Mouse (Mus musculus): Measurements from ENCODE around the gene Dio2. TPM values are rescaled to one million over a fixed set of nuclear protein-coding genes. Genes with fewer than 3 reads are reported as not detected.

Gene Dio2
- 0.05 and 0.10 TPM in 2 replicates for polyA plus RNA-seq (2015; fragmentation: Nextera tagmentation; extraction: Ambion mirVana)

- 13% methylated on average over 10 of the region's 10 CpGs for WGBS
- no peaks in the 10 kb centered on the region for H3K4me1 ChIP-seq (replicated peaks)
- 0 out of 2 replicates have a peak within 1 kb of the TSS, but pooled peaks have one; percentile 9 for H3K9ac ChIP-seq
- no peak within 1 kb of the TSS for H3K27ac ChIP-seq
- H3K36me3 ChIP-seq = no peaks in the 10 kb centered on the region
- no peaks in the 10 kb centered on the region for H3K9me3 ChIP-seq
- 0 out of 2 replicates have a peak, but pooled peaks cover 2% of the 10 kb centered on the region for H3K27me3 ChIP-seq (replicated peaks)
- H3K4me3 ChIP-seq (replicated peaks) = peak within 1 kb of the TSS; percentile 19
- ATAC-seq = 0 out of 2 replicates have a peak, but pooled peaks have one; percentile 55
- H3K4me2 ChIP-seq (replicated peaks) = peak within 1 kb of the TSS; percentile 53
Observed at GRCm38 (mm10) chr12:90738388-90739223, at the start of gene Dio2. Gene Dio2, minus strand, starts transcription at chr12:90738438.

- ATAC-seq = no peak
- H3K4me2 ChIP-seq (replicated peaks) = no peak overlapping the region
Observed at GRCm38 (mm10) chr12:90781438-90781837, 43.2 kb upstream of the Dio2 start.

GRCm38 (mm10) chr12:90744752-90745151 lies 6.5 kb upstream of the Dio2 start:
- Histone ChIP-seq H3K9me3 (no peaks in the 10 kb centered on the region), H3K9ac (no peak overlapping the region), H3K36me3 (no peaks in the 10 kb centered on the region), H3K4me3 (replicated peaks) (no peak overlapping the region), H3K27ac (no peak overlapping the region), H3K4me2 (replicated peaks) (no peak overlapping the region), H3K27me3 (replicated peaks) (no peaks in the 10 kb centered on the region), H3K4me1 (replicated peaks) (no peaks in the 10 kb centered on the region)
- no peak for ATAC-seq

More at GRCm38 (mm10) chr12:90781438-90781837, 43.2 kb upstream of the Dio2 start:
- H3K4me3 ChIP-seq (replicated peaks) = no peak overlapping the region
- H3K4me1 ChIP-seq (replicated peaks) = no peaks in the 10 kb centered on the region
- no peak overlapping the region for H3K27ac ChIP-seq
- no peaks in the 10 kb centered on the region for H3K36me3 ChIP-seq
- 88% methylated on average over 4 of the region's 4 CpGs for WGBS
- H3K9ac ChIP-seq = no peak overlapping the region
- H3K9me3 ChIP-seq = no peaks in the 10 kb centered on the region
- H3K27me3 ChIP-seq (replicated peaks) = no peaks in the 10 kb centered on the region

- Histone ChIP-seq H3K27ac (no peak overlapping the region), H3K4me1 (replicated peaks) (no peaks in the 10 kb centered on the region), H3K27me3 (replicated peaks) (no peaks in the 10 kb centered on the region), H3K9ac (no peak overlapping the region), H3K9me3 (no peaks in the 10 kb centered on the region), H3K36me3 (no peaks in the 10 kb centered on the region), H3K4me3 (replicated peaks) (no peak overlapping the region), H3K4me2 (replicated peaks) (no peak overlapping the region)
- 41% methylated on average over 3 of the region's 3 CpGs for WGBS
- no peak for ATAC-seq
Observed at GRCm38 (mm10) chr12:90743633-90744032, 5.4 kb upstream of the Dio2 start.

GRCm38 (mm10) chr12:90740468-90740867 lies 2.2 kb upstream of the Dio2 start:
- H3K4me3 ChIP-seq (replicated peaks) = no peak overlapping the region
- no peaks in the 10 kb centered on the region for H3K4me1 ChIP-seq (replicated peaks)
- no peak overlapping the region for H3K4me2 ChIP-seq (replicated peaks)
- 0 out of 2 replicates have a peak, but pooled peaks have one; percentile 56 for ATAC-seq
- H3K27me3 ChIP-seq (replicated peaks) = 0 out of 2 replicates have a peak, but pooled peaks cover 2% of the 10 kb centered on the region
- H3K36me3 ChIP-seq = no peaks in the 10 kb centered on the region
- no peak overlapping the region for H3K9ac ChIP-seq
- WGBS = 32% methylated on average over 2 of the region's 2 CpGs
- no peak overlapping the region for H3K27ac ChIP-seq
- H3K9me3 ChIP-seq = no peaks in the 10 kb centered on the region

- Histone ChIP-seq H3K27me3 (replicated peaks) (0 out of 2 replicates have a peak, but pooled peaks cover 2% of the 10 kb centered on the region), H3K27ac (no peak overlapping the region), H3K9me3 (no peaks in the 10 kb centered on the region), H3K36me3 (no peaks in the 10 kb centered on the region), H3K4me2 (replicated peaks) (peak overlapping the region; percentile 53), H3K4me1 (replicated peaks) (no peaks in the 10 kb centered on the region), H3K9ac (no peak overlapping the region), H3K4me3 (replicated peaks) (no peak overlapping the region)
- no peak for ATAC-seq
- WGBS = 84% methylated on average over 13 of the region's 13 CpGs
Observed at GRCm38 (mm10) chr12:90737932-90738331, 306 bp downstream of the Dio2 start.

GRCm38 (mm10) chr12:90735447-90735846 lies 2.8 kb downstream of the Dio2 start:
- Histone ChIP-seq H3K4me3 (replicated peaks) (no peak overlapping the region), H3K4me2 (replicated peaks) (no peak overlapping the region), H3K4me1 (replicated peaks) (no peaks in the 10 kb centered on the region), H3K9ac (no peak overlapping the region), H3K27me3 (replicated peaks) (0 out of 2 replicates have a peak, but pooled peaks cover 2% of the 10 kb centered on the region), H3K9me3 (no peaks in the 10 kb centered on the region), H3K27ac (no peak overlapping the region), H3K36me3 (no peaks in the 10 kb centered on the region)
- ATAC-seq = no peak
- WGBS = 83% methylated on average over 6 of the region's 6 CpGs

GRCm38 (mm10) chr12:90734503-90734902 lies 3.7 kb downstream of the Dio2 start:
- H3K4me3 ChIP-seq (replicated peaks) = no peak overlapping the region
- no peak overlapping the region for H3K4me2 ChIP-seq (replicated peaks)
- no peaks in the 10 kb centered on the region for H3K4me1 ChIP-seq (replicated peaks)
- no peaks in the 10 kb centered on the region for H3K9me3 ChIP-seq
- 64% methylated on average over 5 of the region's 5 CpGs for WGBS
- H3K9ac ChIP-seq = no peak overlapping the region
- ATAC-seq = no peak
- no peaks in the 10 kb centered on the region for H3K36me3 ChIP-seq
- H3K27me3 ChIP-seq (replicated peaks) = 0 out of 2 replicates have a peak, but pooled peaks cover 2% of the 10 kb centered on the region
- no peak overlapping the region for H3K27ac ChIP-seq

- H3K27me3 ChIP-seq (replicated peaks) = 0 out of 2 replicates have a peak, but pooled peaks cover 2% of the 10 kb centered on the region
- no peak overlapping the region for H3K4me3 ChIP-seq (replicated peaks)
- no peaks in the 10 kb centered on the region for H3K9me3 ChIP-seq
- H3K9ac ChIP-seq = no peak overlapping the region
- H3K27ac ChIP-seq = no peak overlapping the region
- ATAC-seq = no peak
- no peak overlapping the region for H3K4me2 ChIP-seq (replicated peaks)
- WGBS = 88% methylated on average over 6 of the region's 6 CpGs
- H3K4me1 ChIP-seq (replicated peaks) = no peaks in the 10 kb centered on the region
- no peaks in the 10 kb centered on the region for H3K36me3 ChIP-seq
Observed at GRCm38 (mm10) chr12:90733721-90734120, 4.5 kb downstream of the Dio2 start.

- Histone ChIP-seq H3K9me3 (no peaks in the 10 kb centered on the region), H3K4me1 (replicated peaks) (no peaks in the 10 kb centered on the region), H3K4me3 (replicated peaks) (no peak overlapping the region), H3K36me3 (no peaks in the 10 kb centered on the region), H3K4me2 (replicated peaks) (no peak overlapping the region), H3K27ac (no peak overlapping the region), H3K27me3 (replicated peaks) (no peaks in the 10 kb centered on the region), H3K9ac (no peak overlapping the region)
- whole genome bisulfite sequencing = 56% methylated on average over 10 of the region's 10 CpGs
- no peak for ATAC-seq
Observed at GRCm38 (mm10) chr12:90729648-90730047, 8.6 kb downstream of the Dio2 start.

- Histone ChIP-seq H3K4me1 (replicated peaks) (no peaks in the 10 kb centered on the region), H3K27ac (no peak overlapping the region), H3K9ac (no peak overlapping the region), H3K4me3 (replicated peaks) (no peak overlapping the region), H3K27me3 (replicated peaks) (no peaks in the 10 kb centered on the region), H3K4me2 (replicated peaks) (no peak overlapping the region), H3K9me3 (no peaks in the 10 kb centered on the region), H3K36me3 (no peaks in the 10 kb centered on the region)
- WGBS = 54% methylated on average over 8 of the region's 8 CpGs
- no peak for ATAC-seq
Observed at GRCm38 (mm10) chr12:90725107-90725506, 13.1 kb downstream of the Dio2 start.

GRCm38 (mm10) chr12:90724644-90725043 lies 13.6 kb downstream of the Dio2 start:
- ATAC-seq = no peak
- Histone ChIP-seq H3K9ac (no peak overlapping the region), H3K27me3 (replicated peaks) (no peaks in the 10 kb centered on the region), H3K4me3 (replicated peaks) (no peak overlapping the region), H3K4me1 (replicated peaks) (no peaks in the 10 kb centered on the region), H3K9me3 (no peaks in the 10 kb centered on the region), H3K27ac (no peak overlapping the region), H3K4me2 (replicated peaks) (no peak overlapping the region), H3K36me3 (no peaks in the 10 kb centered on the region)
- WGBS = 77% methylated on average over 11 of the region's 11 CpGs

GRCm38 (mm10) chr12:90694135-90694534 lies 44.1 kb downstream of the Dio2 start:
- H3K9ac ChIP-seq = no peak overlapping the region
- H3K36me3 ChIP-seq = no peaks in the 10 kb centered on the region
- WGBS = 81% methylated on average over 2 of the region's 2 CpGs
- H3K27ac ChIP-seq = no peak overlapping the region
- no peak overlapping the region for H3K4me2 ChIP-seq (replicated peaks)
- H3K9me3 ChIP-seq = no peaks in the 10 kb centered on the region
- no peaks in the 10 kb centered on the region for H3K4me1 ChIP-seq (replicated peaks)
- H3K27me3 ChIP-seq (replicated peaks) = no peaks in the 10 kb centered on the region
- no peak overlapping the region for H3K4me3 ChIP-seq (replicated peaks)
- ATAC-seq = no peak

All from intestine, embryonic 15.5 days (tissue).